Mouse (Mus musculus) limb, embryonic 11.5 days (tissue): ENCODE results near the gene Fes. TPM values are rescaled to one million over a fixed set of nuclear protein-coding genes. Genes with fewer than 3 reads are reported as not detected.

Experiments used
- ATAC-seq: fragments of 200-750 bp; cut with Nextera tagmentation; 2 replicates; pipeline ENCODE4 v1.8.0; 2017; ENCODE audit warnings: low read depth; ENCODE audit not compliant: insufficient number of reproducible peaks, low FRiP score, low TSS enrichment
- DNase-seq: peaks from one replicate; pipeline ENCODE4 v3.0.0-alpha.2; 2015; ENCODE audit warnings: low spot score
- H3K27ac ChIP-seq: fragments of 300-500 bp; sonication (generic); replicated peaks from 2 replicates; pipeline ENCODE4 v1.5.1; 2014; ENCODE audit warnings: low read depth, mild to moderate bottlenecking, low read length
- H3K27me3 ChIP-seq: fragments of 300-500 bp; sonication (generic); 2 replicates; pipeline ENCODE4 v1.6.1; 2014; ENCODE audit warnings: mild to moderate bottlenecking, low read length, mixed read lengths; ENCODE audit not compliant: control insufficient read depth, insufficient read depth
- H3K36me3 ChIP-seq: fragments of 300-500 bp; sonication (generic); 2 replicates; pipeline ENCODE4 v1.6.1; 2014; ENCODE audit warnings: mild to moderate bottlenecking, low read length, moderate library complexity, mixed read lengths; ENCODE audit not compliant: control insufficient read depth, insufficient read depth
- H3K4me1 ChIP-seq: fragments of 300-500 bp; sonication (generic); 2 replicates; pipeline ENCODE4 v1.6.1; 2014; ENCODE audit warnings: low read length, mixed read lengths; ENCODE audit not compliant: control insufficient read depth, insufficient read depth
- H3K4me2 ChIP-seq: fragments of 300-500 bp; sonication (generic); 2 replicates; pipeline ENCODE4 v1.6.1; 2014; ENCODE audit warnings: low read depth, mild to moderate bottlenecking, moderate library complexity; ENCODE audit not compliant: severe bottlenecking
- H3K4me3 ChIP-seq: fragments of 300-500 bp; sonication (generic); 2 replicates; pipeline ENCODE4 v1.5.1; 2014; ENCODE audit warnings: low read depth, low read length
- H3K9ac ChIP-seq: fragments of 300-500 bp; sonication (generic); 2 replicates; pipeline ENCODE4 v1.6.1; 2014; ENCODE audit warnings: mild to moderate bottlenecking, low read length
- H3K9me3 ChIP-seq: fragments of 300-500 bp; sonication (generic); 2 replicates; pipeline ENCODE4 v1.6.1; 2016; ENCODE audit warnings: low read length; ENCODE audit not compliant: control insufficient read depth
- WGBS: fragments of 180-500 bp; shearing (Covaris S2); extraction: QIAGEN DNeasy Blood & Tissue Kit; methylation state at CpG from one replicate; pipeline ENCODE4 v1.1.7; 2014; 5-methylcytosine and 5-hydroxymethylcytosine counted together
- polyA plus RNA-seq: library from polyadenylated mRNA; unstranded; fragments of >200 nt; fragmentation: Nextera tagmentation; extraction: Ambion mirVana; gene quantifications from 2 replicates; pipeline ENCODE4 v1.2.1, GENCODE M21; 2014

Gene Fes
- polyA plus RNA-seq, 1 experiment from 2014 or later = 7.6 TPM

GRCm38 (mm10) chr7:80371041-80371751, 16.6 kb downstream of the Fes start, which contains the start of gene Man2a2:
Man2a2 (minus strand) TSS chr7:80371375.
- peak within 1 kb of the TSS; percentile 65 for H3K27ac ChIP-seq
- H3K4me1 ChIP-seq = peaks cover 9% of the 10 kb centered on the region; the same call in 1 of the 2 replicates
- H3K36me3 ChIP-seq = peaks cover 16% of the 10 kb centered on the region
- ATAC-seq (peak; percentile 41; the same call in 1 of the 2 replicates), DNase-seq (peak; percentile 78)
- under 1% methylated on average over 58 of the region's 86 CpGs for WGBS
- no peaks in the 10 kb centered on the region for H3K27me3 ChIP-seq
- peak within 1 kb of the TSS; percentile 93 for H3K9ac ChIP-seq
- peak within 1 kb of the TSS; percentile 65 for H3K4me3 ChIP-seq
- H3K9me3 ChIP-seq = no peaks in the 10 kb centered on the region
- H3K4me2 ChIP-seq = peak within 1 kb of the TSS; percentile 71

GRCm38 (mm10) chr7:80370649-80371040, 17.1 kb downstream of the Fes start:
- Histone ChIP-seq H3K4me2 (peak overlapping the region; percentile 71), H3K9ac (peak overlapping the region; percentile 93), H3K27me3 (no peaks in the 10 kb centered on the region), H3K4me1 (peaks cover 9% of the 10 kb centered on the region; the same call in 1 of the 2 replicates), H3K9me3 (no peaks in the 10 kb centered on the region), H3K27ac (peak overlapping the region; percentile 65), H3K36me3 (peaks cover 18% of the 10 kb centered on the region), H3K4me3 (peak overlapping the region; percentile 65)
- peak; percentile 80 for DNase-seq
- under 1% methylated on average over 31 of the region's 31 CpGs for WGBS
- peak; percentile 41; the same call in 1 of the 2 replicates for ATAC-seq

DNA sequence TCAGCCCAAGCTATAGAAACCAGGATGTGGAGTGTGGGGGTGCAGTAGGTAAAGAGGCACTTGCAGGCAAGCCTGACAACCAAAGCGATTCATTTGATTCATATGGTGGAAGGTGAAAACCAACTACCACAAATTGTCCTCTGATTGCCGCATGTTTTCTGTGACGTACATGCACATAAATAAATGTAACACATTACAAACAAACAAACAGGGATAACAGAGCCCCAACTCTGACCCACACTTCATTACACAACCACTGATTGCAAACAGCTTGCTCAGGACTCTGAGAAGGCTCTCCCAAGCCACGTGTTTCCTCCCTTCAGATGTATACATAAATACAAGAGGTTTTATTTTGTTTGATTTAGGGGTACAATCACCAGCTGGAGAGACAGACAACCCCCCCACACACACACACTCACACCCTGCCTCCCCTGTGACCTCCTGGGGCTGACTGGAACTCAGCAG, 17.7 kb downstream of the Fes start:
- peak overlapping the region; percentile 71 for H3K4me2 ChIP-seq

GRCm38 (mm10) chr7:80369461-80369860, 18.3 kb downstream of the Fes start:
- Histone ChIP-seq H3K4me3 (peak overlapping the region; percentile 65; the same call in 1 of the 2 replicates), H3K27ac (no peak overlapping the region), H3K4me2 (peak overlapping the region; percentile 71; the same call in 1 of the 2 replicates), H3K4me1 (peaks cover 9% of the 10 kb centered on the region; the same call in 1 of the 2 replicates), H3K27me3 (no peaks in the 10 kb centered on the region), H3K9me3 (no peaks in the 10 kb centered on the region), H3K36me3 (peaks cover 18% of the 10 kb centered on the region), H3K9ac (no peak overlapping the region)
- 66% methylated on average over 5 of the region's 5 CpGs for WGBS
- DNase-seq (no peak), ATAC-seq (no peak)

More for the DNA sequence above, 17.7 kb downstream of the Fes start:
- Histone ChIP-seq H3K9me3 (no peaks in the 10 kb centered on the region), H3K27me3 (no peaks in the 10 kb centered on the region), H3K4me1 (peaks cover 9% of the 10 kb centered on the region; the same call in 1 of the 2 replicates), H3K4me3 (peak overlapping the region; percentile 65), H3K27ac (no peak overlapping the region; the same call in 1 of the 2 replicates), H3K36me3 (peaks cover 18% of the 10 kb centered on the region), H3K9ac (peak overlapping the region; percentile 93; the same call in 1 of the 2 replicates)
- WGBS = 31% methylated on average over 4 of the region's 4 CpGs
- no peak for DNase-seq
- ATAC-seq = no peak

DNA sequence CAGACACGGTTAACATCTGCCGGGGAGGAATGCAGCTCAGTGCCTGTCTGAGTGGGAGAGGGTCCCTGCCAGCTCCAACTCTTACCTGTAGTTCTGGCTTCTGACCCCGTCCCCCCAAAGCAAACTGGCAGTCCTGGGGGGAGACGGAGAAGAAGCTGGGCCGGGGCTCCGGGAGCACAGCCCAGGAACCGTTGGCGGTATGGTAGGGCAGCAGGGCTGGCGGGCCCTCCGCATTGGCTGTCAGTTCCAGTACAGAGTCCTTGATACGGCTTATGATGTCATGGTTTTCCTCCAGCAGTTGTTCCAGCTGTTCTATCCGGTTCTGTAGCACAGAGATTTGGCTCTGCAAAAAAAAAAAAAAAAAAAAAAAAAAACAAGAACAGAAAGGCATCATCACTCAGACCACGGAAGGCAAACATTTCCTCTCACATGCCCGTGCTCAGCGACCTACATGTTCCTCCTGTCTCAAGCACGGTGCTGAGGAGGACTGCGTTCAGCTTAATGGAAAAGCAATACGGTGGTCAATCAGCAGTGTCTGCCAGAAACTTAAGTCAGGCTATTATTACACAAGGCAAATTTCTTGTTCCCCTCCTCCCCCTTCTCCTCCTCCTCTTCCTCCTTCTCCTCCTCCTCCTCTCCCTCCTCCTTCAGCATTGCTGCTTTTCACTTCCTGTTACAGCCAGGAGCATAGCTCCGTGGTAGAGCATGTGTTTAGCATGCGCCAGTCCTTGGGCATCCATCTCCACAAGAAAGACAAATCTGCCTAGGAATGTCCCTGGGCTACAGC, 18.9 kb downstream of the Fes start:
- Histone ChIP-seq H3K9me3 (no peaks in the 10 kb centered on the region), H3K4me2 (no peak overlapping the region), H3K4me1 (peaks cover 9% of the 10 kb centered on the region; the same call in 1 of the 2 replicates), H3K27me3 (no peaks in the 10 kb centered on the region), H3K27ac (no peak overlapping the region), H3K36me3 (peaks cover 22% of the 10 kb centered on the region), H3K9ac (no peak overlapping the region), H3K4me3 (no peak overlapping the region)
- ATAC-seq (no peak), DNase-seq (no peak)
- 81% methylated on average over 20 of the region's 20 CpGs for WGBS

DNA sequence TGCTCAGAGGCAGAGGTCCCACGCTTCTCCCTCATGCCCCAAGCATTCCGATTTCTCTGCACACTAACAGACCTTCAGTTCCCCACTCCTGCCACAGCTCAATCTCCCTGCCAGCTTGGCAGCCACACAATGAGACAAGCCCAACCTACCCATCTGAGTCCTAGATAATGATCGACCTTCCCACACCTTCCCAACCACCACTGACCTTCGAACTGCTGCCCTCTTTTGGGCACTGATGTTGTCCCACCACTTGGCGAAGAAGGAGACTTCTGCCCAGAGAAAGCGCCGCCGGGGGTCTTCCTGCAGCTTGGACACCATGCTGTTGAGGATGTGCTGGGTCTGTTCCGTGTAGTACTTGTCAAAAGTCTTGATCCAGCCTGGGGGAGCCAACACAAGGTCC, 19.7 kb downstream of the Fes start:
- Histone ChIP-seq H3K27me3 (no peaks in the 10 kb centered on the region), H3K4me3 (no peak overlapping the region), H3K9ac (no peak overlapping the region), H3K27ac (no peak overlapping the region), H3K4me1 (peaks cover 9% of the 10 kb centered on the region; the same call in 1 of the 2 replicates), H3K4me2 (no peak overlapping the region), H3K36me3 (peaks cover 25% of the 10 kb centered on the region), H3K9me3 (no peaks in the 10 kb centered on the region)
- DNase-seq (no peak), ATAC-seq (no peak)
- 92% methylated on average over 9 of the region's 9 CpGs for WGBS

DNA sequence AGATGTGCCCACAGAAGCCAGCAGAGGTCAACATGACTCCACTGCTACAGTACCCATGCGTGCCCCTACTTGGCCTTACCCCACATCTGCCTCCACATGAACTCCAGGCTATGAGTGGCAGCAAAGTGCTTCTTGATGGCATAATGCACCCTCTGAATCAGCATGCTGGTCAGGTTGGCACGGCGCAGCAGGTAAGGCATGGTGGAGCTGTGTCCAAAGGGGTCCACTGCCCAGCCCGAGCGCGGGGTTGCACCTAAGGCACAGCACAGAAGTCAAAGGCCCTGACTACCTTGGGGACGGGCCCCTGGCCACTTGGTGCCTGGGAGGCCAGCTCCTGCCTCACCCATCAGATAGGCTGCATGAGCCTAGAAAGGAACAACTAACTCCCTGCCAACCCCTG, 20.5 kb downstream of the Fes start:
- Histone ChIP-seq H3K4me1 (peaks cover 9% of the 10 kb centered on the region; the same call in 1 of the 2 replicates), H3K36me3 (peaks cover 28% of the 10 kb centered on the region), H3K4me2 (no peak overlapping the region), H3K27me3 (no peaks in the 10 kb centered on the region), H3K9me3 (no peaks in the 10 kb centered on the region), H3K27ac (no peak overlapping the region), H3K9ac (no peak overlapping the region), H3K4me3 (no peak overlapping the region)
- ATAC-seq (no peak), DNase-seq (no peak)
- WGBS = 96% methylated on average over 7 of the region's 7 CpGs

DNA sequence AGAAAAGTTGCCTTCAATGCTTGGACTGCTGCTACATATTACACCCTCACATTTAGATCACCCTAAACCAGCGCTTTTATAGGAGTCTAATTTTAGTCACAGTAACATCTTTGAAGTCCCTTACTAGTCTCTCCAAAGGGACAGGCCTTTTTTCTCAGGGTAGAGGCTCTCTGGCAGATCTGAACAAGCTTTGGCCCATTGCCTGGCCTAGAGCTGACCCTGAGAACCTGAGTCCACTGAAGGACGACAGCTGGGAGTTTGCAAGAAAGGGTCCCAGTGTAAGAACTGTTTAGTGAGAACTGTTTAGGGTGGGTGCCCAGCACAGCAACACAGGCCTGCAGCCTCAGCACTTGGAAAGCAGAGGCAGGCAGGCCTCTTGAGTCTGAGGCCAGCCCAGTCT, 22.0 kb downstream of the Fes start:
- no peak overlapping the region for H3K4me2 ChIP-seq
- no peaks in the 10 kb centered on the region for H3K9me3 ChIP-seq
- no peaks in the 10 kb centered on the region for H3K27me3 ChIP-seq
- H3K4me1 ChIP-seq = peaks cover 9% of the 10 kb centered on the region; the same call in 1 of the 2 replicates
- 84% methylated on average over 2 of the region's 2 CpGs for WGBS
- H3K4me3 ChIP-seq = no peak overlapping the region
- H3K9ac ChIP-seq = no peak overlapping the region
- no peak for ATAC-seq
- H3K36me3 ChIP-seq = peaks cover 33% of the 10 kb centered on the region
- no peak for DNase-seq
- H3K27ac ChIP-seq = no peak overlapping the region
